Mouse (Mus musculus) adipocyte (in vitro differentiated cells): ENCODE results near the gene Fpr1.
A peak's percentile ranks its signal among the peaks of the same experiment; 100 is the strongest.
"Not testable (repeated sequence)": the region's sequence is repeated elsewhere in the genome, so short reads cannot be mapped to it uniquely, and the experiment has no call there.

Source experiments
- DNase-seq: peaks from one replicate; pipeline ENCODE4 v3.0.0-alpha.2; 2016; ENCODE audit warnings: low spot score

Gene Fpr1

GRCm38 (mm10) chr17:17883840-17884239 lies at the start of gene Fpr1:
Gene Fpr1 (minus strand): TSS chr17:17883940.
- no peak for DNase-seq

- DNase-seq, result no peak
These were observed 34.0 kb upstream of the Fpr1 start for GRCm38 (mm10) chr17:17917782-17918181.

- DNase-seq, result no peak
These were observed 33.6 kb upstream of the Fpr1 start for GRCm38 (mm10) chr17:17917376-17917775.

DNA sequence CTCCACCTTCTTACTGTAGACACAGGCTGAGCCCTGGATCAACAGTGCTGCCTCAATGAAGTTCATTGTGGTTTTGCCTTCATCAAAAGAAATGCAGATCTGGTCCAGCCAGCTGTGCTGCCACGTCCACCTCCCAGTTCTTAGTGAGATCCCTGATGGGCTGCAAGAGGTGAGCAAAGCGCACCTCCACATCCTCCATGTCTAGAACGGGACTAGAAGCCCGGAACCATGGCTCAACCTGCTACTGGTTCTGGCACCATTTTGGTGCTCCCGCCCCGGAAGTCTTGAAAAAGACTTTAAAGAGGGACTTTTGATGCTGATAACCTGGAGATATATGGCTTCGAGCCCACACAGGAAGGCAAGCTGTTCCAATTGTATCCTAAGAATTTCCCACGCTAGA lies 28.9 kb upstream of the Fpr1 start:
- DNase-seq, result not testable (repeated sequence)

DNA sequence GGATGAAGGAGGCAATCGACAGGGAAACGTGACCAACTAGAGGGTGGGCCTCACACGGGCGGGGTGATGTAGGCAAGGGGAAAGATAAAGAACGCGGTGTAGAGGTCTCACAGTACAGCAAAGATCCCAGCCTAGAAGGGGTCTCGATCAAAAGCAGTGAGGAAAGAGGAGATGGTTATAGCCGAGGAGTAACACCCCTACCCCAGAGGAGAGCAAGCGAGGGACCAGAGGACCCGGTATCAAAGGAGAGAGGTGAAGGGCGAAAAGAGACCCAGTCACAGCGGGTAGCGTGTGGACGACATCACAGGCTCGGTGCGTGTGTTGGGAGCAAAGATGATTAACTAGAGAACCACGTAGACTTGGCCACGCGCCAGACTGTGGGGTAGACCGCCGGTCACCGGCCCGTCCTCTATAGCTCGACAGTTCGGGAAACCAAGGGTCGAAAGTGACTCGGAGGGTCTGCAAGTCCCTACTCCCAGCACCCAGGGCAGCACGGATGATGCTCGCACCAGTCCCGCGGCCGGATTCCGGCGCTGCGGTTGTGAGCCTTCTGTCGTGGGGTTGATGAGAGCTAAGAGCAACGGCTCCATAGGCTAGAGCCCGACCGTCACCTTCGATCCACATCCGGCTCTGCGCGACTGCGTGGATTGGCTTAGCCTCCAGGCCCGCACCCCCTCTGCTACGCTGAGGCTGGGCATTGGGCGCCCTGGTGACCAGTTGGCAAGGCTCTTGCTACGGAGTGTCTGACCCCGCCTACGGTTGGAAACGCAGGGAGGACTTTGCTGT lies 26.1 kb upstream of the Fpr1 start:
- DNase-seq, result no peak

DNA sequence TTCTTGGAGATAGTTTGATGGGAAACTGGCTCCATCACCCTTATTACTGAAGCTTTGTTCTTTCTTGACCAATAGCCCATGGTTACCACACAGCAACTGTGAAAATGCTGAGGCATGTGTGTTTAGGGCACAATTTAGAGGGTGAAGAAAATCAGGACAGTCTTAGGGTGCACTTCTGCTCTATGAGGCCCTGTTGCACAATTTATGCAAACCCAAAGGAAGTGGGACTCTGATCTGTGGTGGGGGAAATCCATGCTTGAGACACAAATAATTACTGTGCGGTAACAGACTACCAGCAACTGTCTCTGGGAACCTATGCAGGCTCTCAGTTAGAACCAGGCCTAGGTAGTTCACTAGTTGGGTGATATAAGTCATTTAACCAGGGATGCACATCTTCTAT lies 17.0 kb upstream of the Fpr1 start:
- no peak for DNase-seq

GRCm38 (mm10) chr17:17899268-17899667 lies 15.5 kb upstream of the Fpr1 start:
- peak; percentile 51 for DNase-seq

DNA sequence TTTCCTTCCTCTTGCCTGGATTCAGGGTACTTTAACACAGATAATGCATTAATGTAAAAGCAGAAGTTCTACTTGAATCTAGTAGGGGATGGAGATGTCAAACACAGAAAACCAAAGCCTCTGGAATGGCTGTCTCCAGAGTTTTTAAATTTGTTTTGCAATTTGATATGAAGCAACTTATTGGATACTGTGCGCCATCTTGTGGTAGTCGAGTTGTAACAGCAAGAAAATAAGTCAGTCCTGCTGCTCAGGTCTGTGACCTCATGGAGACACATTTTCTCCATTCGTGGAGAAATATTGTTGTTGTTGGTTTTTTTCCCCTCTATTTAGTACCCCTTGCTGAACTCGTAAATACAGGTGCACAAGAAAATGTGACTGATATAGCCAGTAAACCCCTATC lies 12.3 kb upstream of the Fpr1 start:
- DNase-seq, result peak; percentile 88

DNA sequence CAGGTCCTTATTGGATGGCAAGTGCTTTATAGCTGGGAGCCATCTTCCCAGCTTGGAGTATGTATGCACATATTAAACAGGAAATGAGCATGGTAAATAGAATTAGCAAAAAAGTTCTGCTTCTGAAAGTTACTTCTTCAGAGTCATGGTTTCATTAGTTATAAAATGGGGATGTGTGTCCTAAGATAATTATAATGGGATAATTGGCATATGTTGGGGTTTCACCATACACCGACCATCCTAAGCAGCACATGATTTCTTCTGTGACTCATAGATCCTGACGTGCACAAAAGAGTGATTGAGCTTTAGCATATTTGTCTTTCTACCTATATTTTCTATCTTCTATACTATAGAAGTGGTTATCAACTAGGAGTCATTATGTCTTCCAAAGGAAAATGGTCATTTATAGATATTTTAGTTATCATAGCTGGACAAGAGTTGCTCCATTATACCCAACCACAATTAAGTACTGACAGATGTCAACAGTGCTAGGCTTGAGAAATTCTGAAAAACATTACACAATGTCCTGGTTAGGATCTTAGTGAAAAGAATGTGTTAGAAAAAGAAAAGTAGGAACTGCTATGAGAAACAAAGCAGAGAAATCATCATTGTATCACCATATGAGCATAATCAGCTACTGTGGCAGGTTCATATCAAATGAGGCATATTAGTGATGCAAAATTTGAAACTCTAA lies 6.1 kb upstream of the Fpr1 start:
- peak; percentile 59 for DNase-seq

DNA sequence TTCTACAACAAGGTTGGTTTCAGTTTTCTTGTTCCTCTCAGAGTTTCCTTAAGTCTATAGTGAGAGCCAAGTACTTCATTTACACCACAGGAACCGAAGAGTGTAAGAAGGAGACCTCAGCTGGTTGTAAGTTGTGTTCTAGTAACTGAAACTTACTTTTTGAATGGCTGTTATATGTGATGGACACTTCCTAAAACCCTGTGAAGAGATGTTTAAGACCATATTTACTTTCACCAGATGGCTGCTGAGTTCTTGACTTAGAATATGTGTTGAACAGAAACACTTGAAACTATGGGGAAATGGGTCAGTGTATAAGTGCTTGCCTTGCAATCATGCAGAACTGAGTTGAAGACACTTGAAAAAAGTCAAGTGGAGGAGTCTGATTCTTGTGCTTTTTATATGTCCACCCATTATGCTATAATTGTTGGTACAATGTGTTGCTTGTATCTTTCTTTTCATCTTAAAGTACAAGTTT lies 4.1 kb upstream of the Fpr1 start, which contains the start of the genes Fpr2 and Fpr3:
Gene Fpr2 (plus strand): TSS at position 51 of the 475 bp plus-strand sequence.
Gene Fpr3 (plus strand): TSS at position 79 of the 475 bp plus-strand sequence.
- DNase-seq, result no peak

DNA sequence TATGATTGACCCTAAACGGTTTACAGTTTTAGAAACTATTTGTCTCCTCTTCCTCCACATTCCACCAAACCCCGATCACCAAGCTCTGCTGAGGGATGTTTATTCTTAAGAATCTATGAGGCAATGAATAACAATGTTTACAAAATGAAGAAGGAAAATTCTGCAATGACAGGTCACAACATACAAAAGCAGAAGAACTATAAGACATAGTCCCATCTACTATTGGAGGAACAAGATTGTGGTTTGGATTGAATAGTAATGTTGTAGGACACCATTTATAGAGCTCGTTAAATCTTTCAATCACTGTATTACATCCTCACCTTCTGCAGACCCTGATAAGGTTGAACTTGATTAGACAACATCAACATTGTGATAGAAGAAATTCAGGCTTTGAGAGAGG lies 1.1 kb downstream of the Fpr1 start:
- DNase-seq, result no peak

DNA sequence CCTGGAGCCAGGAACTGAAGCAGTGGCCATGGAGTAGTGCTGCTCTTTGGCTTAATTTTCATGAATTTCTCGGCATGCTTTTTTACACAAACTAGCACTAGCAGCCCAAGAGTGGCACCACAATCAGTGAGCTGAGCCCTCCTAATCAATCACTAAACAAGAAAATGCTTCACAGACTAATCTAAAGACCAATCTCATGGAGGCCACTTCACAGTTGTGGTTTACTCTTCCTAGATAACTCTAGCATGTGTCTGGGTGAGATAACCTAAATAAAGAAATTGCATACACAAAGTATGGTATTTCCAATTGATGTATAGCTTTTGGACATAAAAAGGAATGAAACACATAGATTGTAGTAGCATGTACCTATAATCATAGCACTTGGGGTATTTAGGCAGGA lies 4.4 kb downstream of the Fpr1 start:
- DNase-seq, result no peak

DNA sequence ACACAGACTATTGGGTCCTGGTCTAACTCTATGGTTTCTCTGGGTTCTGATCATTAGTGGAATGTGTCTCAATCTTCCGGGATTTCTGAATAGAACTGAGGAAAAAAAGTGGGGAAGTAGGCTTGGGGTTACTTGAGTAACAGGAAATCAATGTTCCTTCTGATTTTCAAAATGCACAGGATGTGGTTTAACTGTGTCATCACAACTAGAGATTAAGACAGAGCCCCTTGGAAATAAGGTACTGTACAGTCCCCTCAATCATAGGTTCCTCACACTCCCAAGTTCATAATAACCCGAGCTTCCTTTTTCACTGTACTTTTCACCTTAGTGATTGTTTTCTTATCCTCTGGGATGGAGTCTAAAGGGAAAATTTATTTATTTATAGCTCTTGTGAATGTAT lies 12.0 kb downstream of the Fpr1 start:
- DNase-seq, result no peak

GRCm38 (mm10) chr17:17870892-17871550 lies 12.7 kb downstream of the Fpr1 start:
- DNase-seq, result no peak

GRCm38 (mm10) chr17:17866801-17867469 lies 16.8 kb downstream of the Fpr1 start:
- DNase-seq, result peak; percentile 70

DNA sequence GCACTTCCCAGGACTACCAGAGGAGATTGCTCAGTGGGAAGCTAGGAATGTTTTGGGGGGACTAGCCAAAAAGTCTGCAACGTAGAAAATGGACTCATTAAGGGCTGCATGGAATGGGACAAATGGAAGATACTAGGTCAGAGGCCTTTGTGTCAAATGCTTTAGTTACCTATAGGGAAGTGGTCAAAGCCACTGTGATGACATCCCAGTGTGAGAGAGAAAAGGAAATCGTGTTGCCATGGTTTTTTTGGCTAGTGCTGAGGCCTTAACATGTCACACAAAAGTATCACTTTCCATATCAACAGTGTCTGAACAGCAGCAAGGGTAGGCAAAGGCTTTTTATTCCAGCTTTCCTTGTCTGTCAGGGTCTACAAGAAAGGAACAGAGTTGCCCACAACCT lies 18.6 kb downstream of the Fpr1 start:
- no peak for DNase-seq

GRCm38 (mm10) chr17:17862360-17862759 lies 21.4 kb downstream of the Fpr1 start:
- DNase-seq, result peak; percentile 62

DNA sequence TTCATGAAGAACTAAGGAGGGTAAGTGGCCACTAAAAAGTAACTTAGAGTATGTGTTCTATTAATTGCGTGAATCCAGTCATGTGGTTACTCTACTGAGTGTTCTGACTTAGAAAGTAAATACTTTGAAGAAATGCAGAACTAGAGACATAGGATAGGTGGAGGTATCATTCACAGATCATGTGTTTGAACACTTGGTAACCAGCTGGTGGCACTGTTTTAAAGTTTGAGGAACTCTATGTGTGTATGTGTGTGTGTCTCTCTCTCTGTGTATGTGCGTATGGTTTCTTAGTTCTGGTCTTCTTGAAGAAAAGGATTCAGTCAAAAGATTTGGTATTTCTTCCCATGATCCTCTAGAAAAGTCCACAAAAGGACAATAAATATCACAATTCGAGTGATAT lies 23.6 kb downstream of the Fpr1 start:
- no peak for DNase-seq

DNA sequence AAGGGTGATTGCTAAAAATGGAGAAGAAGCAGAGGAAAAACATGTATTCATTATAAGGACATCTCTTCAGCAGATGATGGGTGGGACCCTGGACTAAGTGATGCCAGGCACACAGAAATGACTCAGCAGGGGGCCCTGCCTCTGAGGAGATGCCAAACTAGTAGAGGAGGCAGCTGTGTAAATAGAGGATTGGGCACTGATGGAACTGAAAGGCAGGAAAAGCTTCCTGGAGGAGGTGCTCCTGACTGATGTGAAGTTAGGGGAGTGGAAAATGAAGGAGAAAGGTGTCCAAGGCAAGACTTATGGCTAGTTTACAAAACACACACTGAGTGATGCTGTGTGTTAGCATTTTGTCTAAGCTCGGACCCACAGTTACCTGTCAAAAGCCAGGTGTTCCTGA lies 26.3 kb downstream of the Fpr1 start:
- DNase-seq, result no peak

GRCm38 (mm10) chr17:17856612-17857011 lies 27.1 kb downstream of the Fpr1 start:
- peak; percentile 46 for DNase-seq

GRCm38 (mm10) chr17:17855064-17855838 lies 28.5 kb downstream of the Fpr1 start, which contains the start of gene Has1:
Gene Has1 (minus strand): TSS chr17:17855205.
- no peak for DNase-seq
